Mouse (Mus musculus): ENCODE data around the gene Rps6kb2.
A peak's percentile ranks its signal among the peaks of the same experiment; 100 is the strongest.

Gene Rps6kb2

DNA sequence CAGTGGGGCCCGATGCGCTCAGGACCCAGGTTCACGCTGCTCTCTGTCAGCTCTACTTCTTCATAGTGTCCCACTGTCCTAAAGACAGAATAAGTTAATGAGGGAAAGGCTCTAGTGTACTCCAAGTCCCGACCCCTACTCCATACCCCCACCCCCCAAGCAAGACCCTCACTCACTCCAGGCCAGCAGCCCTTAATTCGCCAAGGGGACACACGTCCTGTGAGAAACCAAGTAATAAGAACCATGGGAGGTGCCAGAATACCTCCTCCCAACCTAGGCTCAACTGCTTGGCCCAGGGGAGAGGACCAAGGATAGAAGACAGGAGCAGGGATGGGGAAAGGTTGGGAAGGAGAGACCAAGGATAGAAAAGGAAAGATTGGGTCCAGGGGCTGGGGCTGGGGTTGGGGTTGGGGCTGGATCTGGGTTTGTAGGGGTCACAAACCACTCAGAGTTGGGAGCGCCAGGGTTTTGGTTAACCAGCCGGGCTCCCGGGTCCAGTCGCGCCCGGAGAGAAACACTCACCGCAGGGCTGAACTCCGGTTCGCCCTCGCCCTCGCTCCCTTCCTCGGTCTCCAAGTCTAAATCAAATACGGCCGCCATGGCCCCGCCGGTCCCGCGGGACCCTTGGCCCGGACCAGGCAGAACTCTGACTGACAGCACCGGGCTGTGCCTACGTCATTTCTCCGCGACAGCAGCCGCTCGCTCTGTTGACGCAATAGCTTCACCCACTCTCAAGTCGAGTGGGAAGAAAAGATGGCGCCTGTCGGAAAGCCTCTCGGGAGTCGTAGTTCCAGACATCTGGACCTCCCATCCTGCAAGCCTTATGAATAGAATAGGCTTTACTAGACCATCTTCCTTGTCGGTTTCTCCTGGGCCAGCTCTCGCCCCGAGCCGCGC, at the start of gene Rps6kb2:
Rps6kb2 (minus strand) TSS at position 709 of the 897 bp plus-strand sequence.
- peak; percentile 97 to 98 for DNase-seq

GRCm38 (mm10) chr19:4211891-4212588, 48.9 kb upstream of the Rps6kb2 start:
- no peak for DNase-seq

DNA sequence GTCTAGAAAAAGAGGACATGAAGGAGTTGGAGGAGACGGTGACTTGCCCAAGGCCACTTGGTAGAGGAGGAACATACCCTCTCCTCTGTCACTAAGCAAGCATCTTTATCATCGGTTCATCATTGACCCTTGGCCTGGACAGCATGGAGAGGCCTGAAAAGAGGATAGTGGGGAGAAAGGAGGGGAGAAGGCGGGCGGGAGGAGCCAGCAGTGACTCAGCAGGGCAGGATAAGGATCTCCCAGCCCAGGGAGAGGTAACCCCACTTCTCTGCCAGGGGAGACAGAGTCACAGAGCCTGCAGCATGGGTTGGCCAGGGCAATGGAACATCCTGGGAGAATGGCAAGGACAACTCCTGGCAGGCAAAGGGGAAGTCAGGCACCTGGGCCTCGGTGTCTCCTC, 45.4 kb upstream of the Rps6kb2 start:
- DNase-seq: no peak

GRCm38 (mm10) chr19:4206971-4207370, 43.8 kb upstream of the Rps6kb2 start:
- peak; percentile 70 to 75 for DNase-seq

GRCm38 (mm10) chr19:4204889-4205288, 41.7 kb upstream of the Rps6kb2 start:
- no peak for DNase-seq

DNA sequence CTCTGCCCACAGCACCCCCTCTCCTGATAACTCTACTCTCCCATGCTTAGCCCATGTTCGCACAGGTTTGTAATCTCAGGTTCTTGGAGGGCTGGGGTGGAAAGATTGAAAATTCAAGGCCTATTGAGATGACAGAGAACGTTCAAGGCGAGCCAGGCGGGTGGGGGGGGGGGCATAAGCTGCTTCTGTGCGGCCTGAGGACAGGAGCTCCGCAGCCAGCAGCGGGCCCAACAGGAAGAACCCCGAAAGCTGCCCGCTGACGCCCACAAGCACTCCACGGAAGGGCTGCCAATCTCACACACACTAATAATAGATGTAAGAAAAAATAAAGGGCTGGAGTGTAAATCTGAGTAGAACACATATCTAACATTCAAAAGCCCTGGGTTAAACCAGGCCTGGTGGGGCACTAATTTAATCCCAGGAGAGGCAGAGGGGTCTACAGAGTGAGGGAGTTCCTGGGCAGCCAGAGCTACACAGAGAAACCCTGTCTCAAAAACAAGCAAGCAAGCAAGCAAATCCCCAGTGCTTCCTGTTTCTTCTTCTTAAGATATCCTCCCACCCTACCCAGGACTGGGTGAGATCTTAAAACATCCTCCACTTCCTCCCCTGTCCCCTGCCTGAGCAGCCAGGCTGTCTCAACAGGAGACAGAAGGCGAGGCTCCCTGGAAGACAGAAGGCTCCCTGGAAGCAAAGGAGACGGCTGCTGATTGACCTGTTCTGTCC, 40.6 kb upstream of the Rps6kb2 start:
- DNase-seq: no peak

- DNase-seq: no peak
Observed at GRCm38 (mm10) chr19:4203148-4203547, 40.0 kb upstream of the Rps6kb2 start.

DNA sequence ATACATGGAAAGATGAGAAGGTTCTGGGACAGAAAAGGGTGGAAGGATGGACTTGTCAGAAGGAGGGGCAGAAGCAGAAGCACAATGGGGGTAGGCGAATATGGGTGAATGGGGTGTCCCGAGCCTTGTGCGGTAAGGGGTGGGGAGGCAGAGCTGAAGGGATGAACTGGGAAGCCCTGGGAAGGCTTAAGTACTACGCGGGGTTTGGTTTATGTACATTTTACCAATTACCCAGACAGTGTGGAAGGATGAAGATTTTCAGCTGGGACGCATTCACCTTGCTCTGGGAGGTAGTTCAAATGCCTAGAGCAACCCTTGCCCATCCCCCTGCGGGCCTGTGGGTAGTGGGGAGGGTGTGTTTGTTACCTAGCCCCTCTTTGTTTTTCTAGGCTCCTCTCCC, 39.0 kb upstream of the Rps6kb2 start:
- no peak for DNase-seq

- peak; percentile 95 to 98 for DNase-seq
Observed at GRCm38 (mm10) chr19:4201291-4201909, 38.2 kb upstream of the Rps6kb2 start, which contains the start of gene Rad9a. Gene Rad9a, minus strand, starts transcription at chr19:4201662.

DNA sequence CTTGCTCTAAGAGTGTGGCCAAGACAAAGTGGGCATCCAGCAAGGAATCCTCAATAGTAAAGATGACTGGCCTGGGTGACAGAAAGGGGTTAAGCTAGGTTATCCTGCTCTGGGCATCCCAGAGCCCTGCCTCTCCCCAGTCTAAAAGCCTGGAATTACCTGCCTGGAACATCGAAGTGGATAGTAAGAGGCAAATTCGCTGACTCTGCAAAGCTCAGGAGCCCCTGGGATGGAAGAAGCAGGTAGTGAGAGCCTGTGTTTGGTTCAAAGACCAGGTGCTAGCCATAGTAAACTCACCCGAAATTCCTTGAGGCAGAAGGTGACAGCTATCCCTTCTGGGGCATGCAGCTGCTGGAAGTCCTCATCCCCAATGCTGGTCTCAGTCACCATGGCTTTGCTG, 34.0 kb upstream of the Rps6kb2 start:
- no peak for DNase-seq

- DNase-seq: no peak
Observed at GRCm38 (mm10) chr19:4196548-4196947, 33.4 kb upstream of the Rps6kb2 start.

DNA sequence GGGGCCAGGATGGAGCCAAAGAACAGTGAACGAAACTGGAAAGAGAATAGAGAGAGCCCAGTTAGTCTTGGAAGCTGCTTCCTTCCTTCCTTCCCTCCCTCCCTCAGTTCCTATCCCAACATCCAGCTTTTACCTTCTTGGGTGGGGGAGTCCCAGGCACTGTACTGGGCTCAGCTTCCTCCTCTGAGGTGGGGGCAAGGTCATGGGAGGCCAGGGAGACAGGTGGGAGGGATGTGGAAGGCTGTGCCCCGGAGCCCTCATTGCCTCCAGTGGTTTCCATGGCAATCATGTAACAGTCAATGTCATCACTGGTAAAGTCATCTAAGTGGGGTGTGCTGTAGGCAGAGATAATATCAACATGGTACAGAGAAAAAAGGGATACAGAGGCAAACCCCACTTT, 32.9 kb upstream of the Rps6kb2 start:
- DNase-seq: no peak

DNA sequence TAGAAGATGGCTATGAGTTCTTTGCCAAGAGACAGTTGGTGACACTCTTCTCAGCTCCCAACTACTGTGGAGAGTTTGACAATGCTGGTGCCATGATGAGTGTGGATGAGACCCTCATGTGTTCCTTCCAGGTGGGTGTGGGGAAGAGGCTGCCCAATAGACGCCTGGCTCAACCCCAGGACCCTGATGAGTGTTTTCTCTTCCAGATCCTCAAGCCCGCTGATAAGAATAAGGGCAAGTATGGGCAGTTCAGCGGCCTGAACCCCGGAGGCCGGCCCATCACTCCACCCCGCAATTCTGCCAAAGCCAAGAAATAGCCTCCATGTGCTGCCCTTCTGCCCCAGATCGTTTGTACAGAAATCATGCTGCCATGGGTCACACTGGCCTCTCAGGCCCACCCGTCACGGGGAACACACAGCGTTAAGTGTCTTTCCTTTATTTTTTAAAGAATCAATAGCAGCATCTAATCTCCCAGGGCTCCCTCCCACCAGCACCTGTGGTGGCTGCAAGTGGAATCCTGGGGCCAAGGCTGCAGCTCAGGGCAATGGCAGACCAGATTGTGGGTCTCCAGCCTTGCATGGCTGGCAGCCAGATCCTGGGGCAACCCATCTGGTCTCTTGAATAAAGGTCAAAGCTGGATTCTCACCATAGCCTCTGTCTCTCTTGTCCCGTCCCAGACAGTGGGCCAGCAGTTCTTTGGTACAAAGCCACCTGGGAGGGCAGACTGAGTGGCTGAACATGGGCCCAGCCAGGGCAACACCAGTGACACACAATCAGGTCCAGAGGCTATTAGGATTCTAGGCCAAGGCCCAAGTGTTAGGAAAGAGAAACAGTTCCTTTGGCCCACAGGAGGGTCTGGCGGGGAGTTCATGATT, 31.9 kb upstream of the Rps6kb2 start:
- peak; percentile 83 to 85 for DNase-seq

DNA sequence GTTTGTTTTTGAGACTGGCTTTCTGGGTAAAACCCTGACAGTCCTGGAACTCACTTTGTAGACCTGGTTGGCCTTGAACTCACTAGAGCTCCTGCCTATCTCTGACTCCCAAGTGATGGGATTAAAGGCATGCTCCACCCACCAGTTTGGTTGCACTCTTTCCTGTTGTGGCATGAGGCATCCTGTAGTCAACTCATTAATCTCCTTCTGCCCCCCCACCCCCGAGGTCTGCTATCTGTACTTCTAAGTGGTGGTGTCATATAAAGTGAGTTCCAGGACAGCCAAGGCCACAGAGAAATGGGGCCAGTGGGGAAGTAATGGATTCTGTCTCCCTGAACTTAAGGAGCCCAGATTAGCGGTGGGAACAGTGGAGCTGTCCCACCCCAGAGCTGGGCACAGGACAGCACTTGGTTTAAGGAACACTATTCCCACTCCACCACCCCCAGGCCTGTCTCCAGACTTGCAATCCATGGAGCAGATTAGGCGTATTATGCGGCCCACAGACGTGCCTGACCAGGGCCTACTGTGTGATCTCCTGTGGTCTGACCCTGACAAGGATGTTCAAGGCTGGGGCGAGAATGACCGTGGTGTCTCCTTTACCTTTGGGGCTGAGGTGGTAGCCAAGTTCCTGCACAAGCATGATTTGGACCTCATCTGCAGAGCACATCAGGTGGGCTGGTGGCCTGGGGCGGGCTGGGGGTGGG, 31.0 kb upstream of the Rps6kb2 start:
- DNase-seq: no peak

DNA sequence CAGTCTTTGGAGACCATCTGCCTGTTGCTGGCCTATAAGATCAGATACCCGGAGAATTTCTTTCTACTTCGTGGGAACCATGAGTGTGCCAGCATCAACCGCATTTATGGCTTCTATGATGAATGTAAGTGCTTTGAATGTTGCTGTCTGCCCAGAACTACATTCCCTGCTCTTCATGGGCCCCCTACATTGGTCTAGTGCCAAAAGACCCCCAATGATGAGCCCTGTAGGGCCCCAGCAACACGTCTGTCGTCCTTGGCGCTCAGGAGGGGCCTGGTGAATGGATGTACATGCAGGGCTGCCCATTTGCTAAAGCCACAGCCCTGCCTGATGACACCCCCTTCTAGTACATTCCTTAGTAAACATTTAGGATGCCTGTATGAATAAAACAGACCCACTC, 30.0 kb upstream of the Rps6kb2 start:
- DNase-seq: no peak

GRCm38 (mm10) chr19:4192251-4192985, 29.3 kb upstream of the Rps6kb2 start:
- DNase-seq: no peak

DNA sequence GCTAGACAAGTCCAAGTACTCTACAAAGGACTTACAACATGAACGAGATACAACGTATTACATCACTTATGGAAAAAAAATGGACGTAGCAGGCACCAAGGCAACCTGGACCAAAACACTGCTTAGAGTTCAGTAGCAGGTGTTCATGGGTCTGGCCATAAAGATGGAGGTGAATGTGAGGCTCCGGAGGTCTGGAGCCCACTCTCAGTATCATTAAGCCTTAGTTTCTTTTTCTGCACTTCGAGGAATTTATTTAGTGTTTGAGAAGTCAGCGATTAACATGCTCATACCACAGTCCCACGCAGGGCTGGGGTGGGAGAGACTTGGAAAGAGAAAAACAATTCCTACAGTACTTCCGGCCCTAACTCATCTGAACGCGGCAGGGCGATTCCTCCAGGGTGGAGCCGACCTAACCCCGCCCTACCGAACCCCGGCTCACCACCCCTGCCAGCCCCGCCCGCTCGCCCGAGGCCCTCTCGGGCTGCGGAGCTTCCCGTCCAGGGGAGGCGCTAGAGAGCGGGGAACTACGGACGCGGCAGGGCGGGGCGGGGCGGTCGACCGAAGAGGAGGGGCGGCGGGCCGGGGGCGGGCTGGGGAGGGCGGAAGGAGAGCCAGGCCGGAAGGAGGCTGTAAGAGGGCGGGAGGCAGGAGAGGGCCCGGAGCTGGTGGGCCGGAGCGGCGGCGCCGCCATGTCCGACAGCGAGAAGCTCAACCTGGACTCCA, 28.5 kb upstream of the Rps6kb2 start, which contains the start of gene Ppp1ca:
Ppp1ca (plus strand) TSS at position 538 of the 723 bp plus-strand sequence.
- DNase-seq: peak; percentile 95 to 98

DNA sequence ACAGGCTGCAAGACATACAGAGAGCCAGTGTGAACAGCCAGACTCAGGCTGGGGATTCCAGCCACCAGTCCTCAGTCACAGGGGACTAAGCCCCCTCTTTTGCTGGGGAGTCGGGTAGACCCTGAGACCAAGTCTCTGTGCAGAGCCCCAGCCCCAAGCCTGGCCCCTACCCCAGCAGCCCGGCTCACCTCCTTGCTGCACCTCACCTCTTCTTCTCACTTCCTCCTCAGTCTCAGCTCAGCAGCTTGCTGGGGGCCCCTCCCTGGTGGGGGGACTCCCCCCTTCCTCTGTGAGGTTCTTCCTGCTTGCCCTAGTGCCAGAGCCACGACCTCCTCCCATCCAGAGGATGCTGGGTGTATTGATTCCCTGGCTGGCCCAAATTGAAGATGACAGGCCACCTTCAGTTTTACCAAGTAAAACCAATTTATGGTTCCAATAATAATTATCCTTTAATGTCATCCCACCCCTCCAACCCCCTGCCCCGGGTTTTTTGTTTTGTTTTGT, 27.7 kb upstream of the Rps6kb2 start, which contains the start of gene Tbc1d10c:
Tbc1d10c (minus strand) TSS at position 454 of the 504 bp plus-strand sequence.
- DNase-seq: no peak

DNA sequence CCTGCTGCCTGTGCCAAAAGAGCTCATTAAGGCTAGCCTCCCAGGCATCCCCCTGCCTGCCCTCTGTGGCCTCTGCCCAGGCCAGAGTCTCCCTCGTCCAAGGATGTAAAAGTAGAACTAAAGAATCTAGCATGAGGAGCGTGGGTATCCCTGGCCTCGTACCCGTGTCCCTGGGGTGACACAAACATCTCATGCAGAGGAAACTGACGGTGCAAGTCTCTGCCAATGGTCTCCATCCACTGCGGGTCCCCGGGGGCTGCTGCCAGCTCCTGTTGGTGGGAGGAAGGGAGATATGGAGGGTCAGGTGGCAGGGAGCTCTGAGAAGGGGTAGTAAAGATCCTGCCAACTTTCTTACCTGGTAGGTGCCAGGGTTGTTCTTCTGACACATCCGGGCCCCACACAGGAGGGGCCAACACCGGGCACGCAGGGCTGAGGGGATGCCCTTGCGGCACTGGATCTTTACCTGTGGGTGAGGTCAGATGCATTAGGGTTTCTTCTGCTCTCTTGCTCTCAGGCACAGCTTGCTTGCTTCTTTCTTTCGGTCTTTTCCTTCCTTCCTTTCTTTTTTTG, 26.0 kb upstream of the Rps6kb2 start:
- DNase-seq: no peak
